Mouse (Mus musculus): ENCODE data around the gene Cnksr2. TPM values are rescaled to one million over a fixed set of nuclear protein-coding genes. Genes with fewer than 3 reads are reported as not detected.

The Cnksr2 gene
- total RNA-seq (2023): not detected in 2 replicates

GRCm38 (mm10) chrX:158043057-158043843, at the start of gene Cnksr2:
Gene Cnksr2, minus strand, starts transcription at chrX:158043294.

GRCm38 (mm10) chrX:157818207-157818920, 224.7 kb downstream of the Cnksr2 start, which contains the start of gene Klhl34:
Gene Klhl34, plus strand, starts transcription at chrX:157818435.

Other genes starting within 250 kb of the Cnksr2 start
- gene Klhl34, start 224.9 kb downstream of the Cnksr2 start, total RNA-seq (2023): not detected in 2 replicates

All from neutrophil, adult 65 days (primary cell).